Mouse (Mus musculus): ENCODE results near the gene Rnf121. TPM values are rescaled to one million over a fixed set of nuclear protein-coding genes. Genes with fewer than 3 reads are reported as not detected.

Rnf121 gene
- polyA plus RNA-seq (2014; fragmentation: Nextera tagmentation; extraction: Ambion mirVana) = 30.7 and 31.1 TPM in 2 replicates

GRCm38 (mm10) chr7:102065046-102065891 is at the start of gene Rnf121, which contains the start of the genes Xndc1 and Xntrpc:
Gene Rnf121, minus strand, starts transcription at chr7:102065469.
Gene Xndc1, plus strand, starts transcription at chr7:102065511.
Gene Xntrpc, plus strand, starts transcription at chr7:102065713.
- WGBS = under 1% methylated on average over 56 of the region's 56 CpGs
- Histone ChIP-seq H3K4me2 (ENCODE audit: low read length) (peak within 1 kb of the TSS; percentile 75), H3K27me3 (ENCODE audit: control insufficient read depth, insufficient read depth, low read length) (no peaks in the 10 kb centered on the region), H3K4me1 (ENCODE audit: control insufficient read depth, insufficient read depth, low read length) (peaks cover 15% of the 10 kb centered on the region), H3K9ac (replicated peaks; ENCODE audit: low read length) (peak within 1 kb of the TSS; percentile 73), H3K36me3 (ENCODE audit: control insufficient read depth, insufficient read depth, low read length) (0 out of 2 replicates have a peak, but pooled peaks cover 2% of the 10 kb centered on the region), H3K4me3 (replicated peaks; ENCODE audit: low read depth, low read length) (peak within 1 kb of the TSS; percentile 62), H3K9me3 (ENCODE audit: control insufficient read depth, low read length) (no peaks in the 10 kb centered on the region), H3K27ac (replicated peaks; ENCODE audit: low read depth, low read length) (peak within 1 kb of the TSS; percentile 83)
- DNase-seq = peak; percentile 96
- ATAC-seq (ENCODE audit: low FRiP score, low TSS enrichment) = peak; percentile 99

GRCm38 (mm10) chr7:102113151-102113729 is 48.0 kb upstream of the Rnf121 start:
- no peak for DNase-seq
- WGBS = 83% methylated on average over 45 of the region's 45 CpGs
- no peaks in the 10 kb centered on the region for H3K9me3 ChIP-seq (ENCODE audit: control insufficient read depth, low read length)

DNA sequence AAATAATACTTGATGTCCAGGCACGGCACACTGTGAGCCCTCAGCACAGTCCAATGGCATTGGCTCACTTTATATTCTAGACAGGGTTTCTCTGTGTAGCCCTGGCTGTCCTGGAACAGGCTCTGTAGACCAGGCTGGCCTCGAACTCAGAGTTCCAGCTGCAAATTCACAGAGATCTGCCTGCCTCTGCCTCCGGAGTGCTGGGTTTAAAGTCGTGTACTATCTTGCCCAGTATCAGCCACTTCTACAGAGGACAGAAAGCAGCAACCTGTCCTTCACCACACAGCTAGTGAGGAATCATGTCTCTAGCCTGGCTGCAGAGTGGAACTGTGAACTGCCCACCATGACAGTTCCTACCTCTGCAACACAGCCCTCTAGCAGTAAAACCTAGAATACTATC is 44.5 kb upstream of the Rnf121 start:
- no peak for ATAC-seq (ENCODE audit: low FRiP score, low TSS enrichment)
- H3K27me3 ChIP-seq (ENCODE audit: control insufficient read depth, insufficient read depth, low read length) = no peaks in the 10 kb centered on the region
- H3K27ac ChIP-seq (replicated peaks; ENCODE audit: low read depth, low read length) = no peak overlapping the region
- H3K9me3 ChIP-seq (ENCODE audit: control insufficient read depth, low read length) = no peaks in the 10 kb centered on the region
- 91% methylated on average over 4 of the region's 4 CpGs for WGBS
- H3K9ac ChIP-seq (replicated peaks; ENCODE audit: low read length) = no peak overlapping the region
- no peak for DNase-seq
- no peaks in the 10 kb centered on the region for H3K4me1 ChIP-seq (ENCODE audit: control insufficient read depth, insufficient read depth, low read length)
- no peak overlapping the region for H3K4me3 ChIP-seq (replicated peaks; ENCODE audit: low read depth, low read length)
- no peaks in the 10 kb centered on the region for H3K36me3 ChIP-seq (ENCODE audit: control insufficient read depth, insufficient read depth, low read length)
- H3K4me2 ChIP-seq (ENCODE audit: low read length) = no peak overlapping the region

More at GRCm38 (mm10) chr7:102113151-102113729, 48.0 kb upstream of the Rnf121 start:
- Histone ChIP-seq H3K27ac (replicated peaks; ENCODE audit: low read depth, low read length) (no peak overlapping the region), H3K27me3 (ENCODE audit: control insufficient read depth, insufficient read depth, low read length) (no peaks in the 10 kb centered on the region), H3K36me3 (ENCODE audit: control insufficient read depth, insufficient read depth, low read length) (no peaks in the 10 kb centered on the region), H3K4me1 (ENCODE audit: control insufficient read depth, insufficient read depth, low read length) (no peaks in the 10 kb centered on the region), H3K9ac (replicated peaks; ENCODE audit: low read length) (no peak overlapping the region), H3K4me3 (replicated peaks; ENCODE audit: low read depth, low read length) (no peak overlapping the region), H3K4me2 (ENCODE audit: low read length) (no peak overlapping the region)
- no peak for ATAC-seq (ENCODE audit: low FRiP score, low TSS enrichment)

DNA sequence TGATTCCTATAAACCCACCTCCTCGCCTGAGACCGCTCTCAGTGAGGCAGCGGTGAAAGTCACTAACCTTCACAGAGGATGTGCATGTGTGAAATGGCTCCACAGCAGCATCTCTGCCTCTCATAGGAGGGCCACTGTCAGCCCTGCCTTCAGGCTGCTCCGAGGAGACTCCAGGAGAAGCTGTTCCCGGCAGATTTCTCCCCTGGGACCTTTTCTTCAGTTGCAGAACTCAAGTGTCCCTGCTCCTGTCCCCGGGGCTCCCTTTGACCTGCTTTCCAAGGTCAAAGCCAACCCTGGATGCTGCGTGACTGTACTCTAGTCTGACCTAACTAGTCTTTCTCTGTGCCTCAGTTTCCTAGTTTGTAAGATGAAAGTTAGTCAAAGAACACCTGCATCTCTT is 43.9 kb upstream of the Rnf121 start, which contains the start of gene Art5:
Art5 (minus strand) TSS at position 319 of the 400 bp plus-strand sequence.
- Histone ChIP-seq H3K36me3 (ENCODE audit: control insufficient read depth, insufficient read depth, low read length) (no peaks in the 10 kb centered on the region), H3K4me2 (ENCODE audit: low read length) (no peak within 1 kb of the TSS), H3K9me3 (ENCODE audit: control insufficient read depth, low read length) (no peaks in the 10 kb centered on the region), H3K4me3 (replicated peaks; ENCODE audit: low read depth, low read length) (no peak within 1 kb of the TSS), H3K4me1 (ENCODE audit: control insufficient read depth, insufficient read depth, low read length) (no peaks in the 10 kb centered on the region), H3K27ac (replicated peaks; ENCODE audit: low read depth, low read length) (no peak within 1 kb of the TSS), H3K9ac (replicated peaks; ENCODE audit: low read length) (no peak within 1 kb of the TSS), H3K27me3 (ENCODE audit: control insufficient read depth, insufficient read depth, low read length) (no peaks in the 10 kb centered on the region)
- DNase-seq (no peak), ATAC-seq (ENCODE audit: low FRiP score, low TSS enrichment) (no peak)
- WGBS = 78% methylated on average over 7 of the region's 7 CpGs

DNA sequence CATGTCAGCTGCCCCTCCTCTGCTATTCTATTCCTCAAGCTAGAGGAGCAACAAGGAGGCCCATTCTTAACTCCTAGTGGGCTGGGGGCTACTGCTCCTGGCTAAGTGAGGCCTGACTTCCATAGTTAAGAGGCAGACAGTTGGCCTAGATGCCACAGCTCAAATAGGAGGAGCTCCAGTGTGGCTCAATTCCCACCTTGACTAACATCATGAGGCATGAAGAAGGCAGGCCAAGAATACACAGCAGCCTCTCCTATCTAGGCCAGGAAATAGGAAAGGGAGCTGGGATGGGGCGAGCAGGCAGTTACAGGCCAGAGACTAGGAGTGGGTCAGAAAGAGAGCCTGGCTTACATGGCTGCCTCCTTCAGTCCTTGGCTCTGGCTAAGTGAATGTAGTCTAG is 42.9 kb upstream of the Rnf121 start:
- no peak overlapping the region for H3K9ac ChIP-seq (replicated peaks; ENCODE audit: low read length)
- ATAC-seq (ENCODE audit: low FRiP score, low TSS enrichment) = no peak
- H3K4me1 ChIP-seq (ENCODE audit: control insufficient read depth, insufficient read depth, low read length) = no peaks in the 10 kb centered on the region
- H3K4me2 ChIP-seq (ENCODE audit: low read length) = no peak overlapping the region
- no peak overlapping the region for H3K4me3 ChIP-seq (replicated peaks; ENCODE audit: low read depth, low read length)
- no peak for DNase-seq
- no peak overlapping the region for H3K27ac ChIP-seq (replicated peaks; ENCODE audit: low read depth, low read length)
- H3K9me3 ChIP-seq (ENCODE audit: control insufficient read depth, low read length) = no peaks in the 10 kb centered on the region
- no peaks in the 10 kb centered on the region for H3K27me3 ChIP-seq (ENCODE audit: control insufficient read depth, insufficient read depth, low read length)
- WGBS = 90% methylated on average over 1 of the region's 1 CpGs
- no peaks in the 10 kb centered on the region for H3K36me3 ChIP-seq (ENCODE audit: control insufficient read depth, insufficient read depth, low read length)

DNA sequence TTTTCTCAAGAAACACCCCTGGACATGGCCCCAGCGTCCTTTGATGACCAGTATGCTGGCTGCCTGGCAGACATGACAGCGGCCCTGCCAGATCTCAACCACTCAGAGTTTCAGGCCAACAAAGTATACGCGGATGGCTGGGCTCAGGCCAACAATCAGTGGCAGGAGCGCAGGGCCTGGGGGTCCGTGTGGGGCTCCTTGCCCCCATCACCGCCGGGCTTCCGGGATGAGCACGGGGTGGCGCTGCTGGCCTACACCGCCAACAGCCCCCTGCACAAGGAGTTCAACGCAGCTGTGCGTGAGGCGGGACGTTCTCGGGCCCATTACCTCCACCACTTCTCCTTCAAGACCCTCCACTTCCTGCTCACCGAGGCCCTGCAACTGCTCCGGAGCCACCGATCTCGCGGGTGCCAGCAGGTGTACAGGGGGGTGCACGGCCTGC is 41.5 kb upstream of the Rnf121 start:
- Histone ChIP-seq H3K4me2 (ENCODE audit: low read length) (peak overlapping the region; percentile 44), H3K4me3 (replicated peaks; ENCODE audit: low read depth, low read length) (peak overlapping the region; percentile 12; the same call in 1 of the 2 replicates), H3K27me3 (ENCODE audit: control insufficient read depth, insufficient read depth, low read length) (no peaks in the 10 kb centered on the region), H3K9me3 (ENCODE audit: control insufficient read depth, low read length) (no peaks in the 10 kb centered on the region), H3K9ac (replicated peaks; ENCODE audit: low read length) (no peak overlapping the region; the same call in 1 of the 2 replicates), H3K4me1 (ENCODE audit: control insufficient read depth, insufficient read depth, low read length) (no peaks in the 10 kb centered on the region), H3K27ac (replicated peaks; ENCODE audit: low read depth, low read length) (no peak overlapping the region), H3K36me3 (ENCODE audit: control insufficient read depth, insufficient read depth, low read length) (no peaks in the 10 kb centered on the region)
- DNase-seq = peak; percentile 8
- WGBS = 32% methylated on average over 23 of the region's 23 CpGs
- ATAC-seq (ENCODE audit: low FRiP score, low TSS enrichment) = no peak; the same call in 1 of the 2 replicates

GRCm38 (mm10) chr7:102104126-102104525 is 38.9 kb upstream of the Rnf121 start:
- WGBS = 83% methylated on average over 5 of the region's 5 CpGs

GRCm38 (mm10) chr7:102103555-102103954 is 38.3 kb upstream of the Rnf121 start:
- H3K4me2 ChIP-seq (ENCODE audit: low read length) = no peak overlapping the region
- H3K27ac ChIP-seq (replicated peaks; ENCODE audit: low read depth, low read length) = no peak overlapping the region
- ATAC-seq (ENCODE audit: low FRiP score, low TSS enrichment) (no peak), DNase-seq (no peak)
- no peaks in the 10 kb centered on the region for H3K9me3 ChIP-seq (ENCODE audit: control insufficient read depth, low read length)
- H3K36me3 ChIP-seq (ENCODE audit: control insufficient read depth, insufficient read depth, low read length) = no peaks in the 10 kb centered on the region
- peaks cover 9% of the 10 kb centered on the region for H3K4me1 ChIP-seq (ENCODE audit: control insufficient read depth, insufficient read depth, low read length)
- 98% methylated on average over 2 of the region's 2 CpGs for WGBS
- no peak overlapping the region for H3K4me3 ChIP-seq (replicated peaks; ENCODE audit: low read depth, low read length)
- H3K9ac ChIP-seq (replicated peaks; ENCODE audit: low read length) = no peak overlapping the region
- H3K27me3 ChIP-seq (ENCODE audit: control insufficient read depth, insufficient read depth, low read length) = no peaks in the 10 kb centered on the region

More at GRCm38 (mm10) chr7:102104126-102104525, 38.9 kb upstream of the Rnf121 start:
- no peaks in the 10 kb centered on the region for H3K27me3 ChIP-seq (ENCODE audit: control insufficient read depth, insufficient read depth, low read length)
- H3K9ac ChIP-seq (replicated peaks; ENCODE audit: low read length) = no peak overlapping the region
- no peak overlapping the region for H3K27ac ChIP-seq (replicated peaks; ENCODE audit: low read depth, low read length)
- no peak overlapping the region for H3K4me2 ChIP-seq (ENCODE audit: low read length)
- H3K9me3 ChIP-seq (ENCODE audit: control insufficient read depth, low read length) = no peaks in the 10 kb centered on the region
- no peak for DNase-seq
- peaks cover 9% of the 10 kb centered on the region for H3K4me1 ChIP-seq (ENCODE audit: control insufficient read depth, insufficient read depth, low read length)
- no peaks in the 10 kb centered on the region for H3K36me3 ChIP-seq (ENCODE audit: control insufficient read depth, insufficient read depth, low read length)
- no peak overlapping the region for H3K4me3 ChIP-seq (replicated peaks; ENCODE audit: low read depth, low read length)
- no peak for ATAC-seq (ENCODE audit: low FRiP score, low TSS enrichment)
